Mouse (Mus musculus) CH12.LX (cell line): Measurements from ENCODE around the gene Sf3a3.
"Not testable (repeated sequence)": the region's sequence is repeated elsewhere in the genome, so short reads cannot be mapped to it uniquely, and the experiment has no call there.

Experiments used
- CHD1 ChIP-seq: IDR thresholded peaks from 2 replicates; pipeline ENCODE4 v1.6.1; 2012; ENCODE audit warnings: low read depth, low read length, improper control_type of control experiment, inconsistent platforms
- CTCF ChIP-seq, 2 experiments: IDR thresholded peaks in 1 of 2; conservative IDR thresholded peaks in 1 of 2; 2 replicates each; pipeline ENCODE4 v1.5.1; 2011 to 2012; ENCODE audit warnings: low read depth in 2 of 2, low read length in 2 of 2, improper control_type of control experiment in 1 of 2, inconsistent platforms in 1 of 2, mild to moderate bottlenecking in 1 of 2, moderate library complexity in 1 of 2
- EP300 ChIP-seq: IDR thresholded peaks from 2 replicates; pipeline ENCODE4 v1.6.1; 2011; ENCODE audit warnings: low read length, improper control_type of control experiment
- JUND ChIP-seq: conservative IDR thresholded peaks from 2 replicates; pipeline ENCODE4 v1.6.1; 2011; ENCODE audit warnings: low read depth, low read length, improper control_type of control experiment
- MAFK ChIP-seq: IDR thresholded peaks from 2 replicates; pipeline ENCODE4 v1.6.1; 2011; ENCODE audit warnings: low read length, improper control_type of control experiment; ENCODE audit not compliant: insufficient replicate concordance
- MAX ChIP-seq: IDR thresholded peaks from 2 replicates; pipeline ENCODE4 v1.6.1; 2011; ENCODE audit warnings: low read length, improper control_type of control experiment
- NELFE ChIP-seq: IDR thresholded peaks from 2 replicates; pipeline ENCODE4 v1.6.1; 2011; ENCODE audit warnings: low read depth, low read length, improper control_type of control experiment
- POLR2A ChIP-seq: IDR thresholded peaks from 2 replicates; pipeline ENCODE4 v1.6.1; 2011; ENCODE audit warnings: low read depth, mild to moderate bottlenecking, improper control_type of control experiment, low read length
- SIN3A ChIP-seq: IDR thresholded peaks from 2 replicates; pipeline ENCODE4 v1.6.1; 2012; ENCODE audit warnings: low read length, improper control_type of control experiment, inconsistent platforms
- USF1 ChIP-seq: IDR thresholded peaks from 2 replicates; pipeline ENCODE4 v1.6.1; 2014; ENCODE audit warnings: low read depth, mild to moderate bottlenecking, inconsistent platforms, low read length, improper control_type of control experiment
- USF2 ChIP-seq: conservative IDR thresholded peaks from 2 replicates; pipeline ENCODE4 v1.6.1; 2011; ENCODE audit warnings: low read depth, low read length, improper control_type of control experiment
- ZMIZ1 ChIP-seq: IDR thresholded peaks from 2 replicates; pipeline ENCODE4 v1.6.1; 2012; ENCODE audit warnings: low read depth, mild to moderate bottlenecking, inconsistent platforms, low read length, improper control_type of control experiment

- not testable (repeated sequence) for TF ChIP-seq CHD1; NELFE; EP300; MAFK; USF2; CTCF (conservative IDR thresholded peaks at IDR 0.05 in 1 of 2, IDR thresholded peaks at IDR 0.05 in 1 of 2; ENCODE audit: low read depth in 2 of 2, low read length in 2 of 2); USF1; JUND; MAX; ZMIZ1; SIN3A; POLR2A
Observed at GRCm38 (mm10) chr4:124713850-124714249, 726 bp upstream of the Sf3a3 start.
